Mouse (Mus musculus) left cerebral cortex, adult 9 months (tissue): Measurements from ENCODE around the gene Lcn2.
"Not testable (repeated sequence)": the region's sequence is repeated elsewhere in the genome, so short reads cannot be mapped to it uniquely, and the experiment has no call there.

ENCODE experiments used
- DNase-seq, 2 experiments: peaks; one replicate each; pipeline ENCODE4 v3.0.0; 2022; ENCODE audit warnings: low spot score in 2 of 2

Lcn2 gene

GRCm38 (mm10) chr2:32367315-32367714 is 20.7 kb downstream of the Lcn2 start:
- DNase-seq, result no peak

GRCm38 (mm10) chr2:32364121-32364520 is 23.9 kb downstream of the Lcn2 start:
- DNase-seq, result no peak

- no peak for DNase-seq
Observed at GRCm38 (mm10) chr2:32363376-32364106, 24.5 kb downstream of the Lcn2 start.

- peak in 1 of 2 experiments; percentile 91 for DNase-seq
Observed at GRCm38 (mm10) chr2:32362817-32363340, 25.2 kb downstream of the Lcn2 start.

GRCm38 (mm10) chr2:32362274-32362673 is 25.8 kb downstream of the Lcn2 start:
- not testable (repeated sequence) for DNase-seq

- peak in 1 of 2 experiments; percentile 80 for DNase-seq
Observed at GRCm38 (mm10) chr2:32361437-32361836, 26.6 kb downstream of the Lcn2 start.

GRCm38 (mm10) chr2:32360741-32361140 is 27.3 kb downstream of the Lcn2 start:
- DNase-seq, result peak; percentile 84 to 88

- DNase-seq, result no peak
Observed at GRCm38 (mm10) chr2:32358381-32358780, 29.7 kb downstream of the Lcn2 start.

- DNase-seq, result no peak
Observed at GRCm38 (mm10) chr2:32357710-32358109, 30.3 kb downstream of the Lcn2 start.

GRCm38 (mm10) chr2:32356216-32356615 is 31.8 kb downstream of the Lcn2 start:
- DNase-seq, result no peak

- DNase-seq, result no peak
Observed at GRCm38 (mm10) chr2:32354336-32354895, 33.6 kb downstream of the Lcn2 start.

- no peak for DNase-seq
Observed at GRCm38 (mm10) chr2:32353836-32354235, 34.2 kb downstream of the Lcn2 start.

- DNase-seq, result peak; percentile 80 to 96
Observed at GRCm38 (mm10) chr2:32353007-32353542, 35.0 kb downstream of the Lcn2 start, which contains the start of gene Dnm1. TSS of gene Dnm1 (minus strand) at chr2:32353338.

GRCm38 (mm10) chr2:32352151-32353006 is 35.7 kb downstream of the Lcn2 start, which contains the start of gene Ciz1:
TSS of gene Ciz1 (plus strand) at chr2:32352327.
- peak in 1 of 2 experiments; percentile 52 for DNase-seq

- peak in 1 of 2 experiments; percentile 63 for DNase-seq
Observed at GRCm38 (mm10) chr2:32351471-32351961, 36.5 kb downstream of the Lcn2 start.

GRCm38 (mm10) chr2:32350471-32351051 is 37.5 kb downstream of the Lcn2 start:
- no peak for DNase-seq

GRCm38 (mm10) chr2:32349625-32350255 is 38.3 kb downstream of the Lcn2 start:
- peak in 1 of 2 experiments; percentile 68 for DNase-seq

- peak in 1 of 2 experiments; percentile 75 for DNase-seq
Observed at GRCm38 (mm10) chr2:32348311-32348710, 39.7 kb downstream of the Lcn2 start.

- no peak for DNase-seq
Observed at GRCm38 (mm10) chr2:32347019-32347418, 41.0 kb downstream of the Lcn2 start.

GRCm38 (mm10) chr2:32344598-32345321 is 43.3 kb downstream of the Lcn2 start:
- DNase-seq, result no peak
